Mouse (Mus musculus): ENCODE measurements around the gene Mrgbp. TPM values are rescaled to one million over a fixed set of nuclear protein-coding genes. Genes with fewer than 3 reads are reported as not detected.

Mrgbp gene
- polyA plus RNA-seq, 1 experiment from 2014 or later = 49.7 TPM

- Histone ChIP-seq H3K9ac (no peak overlapping the region), H3K36me3 (replicated peaks) (no peaks in the 10 kb centered on the region), H3K27me3 (peaks cover 28% of the 10 kb centered on the region; the same call in 1 of the 2 replicates), H3K9me3 (no peaks in the 10 kb centered on the region), H3K4me2 (no peak overlapping the region), H3K4me1 (no peaks in the 10 kb centered on the region), H3K4me3 (replicated peaks) (no peak overlapping the region), H3K27ac (no peak overlapping the region)
- ATAC-seq (ENCODE audit: low FRiP score) = no peak
- 69% methylated on average over 6 of the region's 6 CpGs for WGBS
Measured at GRCm38 (mm10) chr2:180563296-180563695, 17.8 kb upstream of the Mrgbp start.

GRCm38 (mm10) chr2:180563841-180564240 is 17.3 kb upstream of the Mrgbp start:
- no peak overlapping the region for H3K9ac ChIP-seq
- H3K4me1 ChIP-seq = peaks cover 3% of the 10 kb centered on the region; the same call in 1 of the 2 replicates
- no peak overlapping the region for H3K4me3 ChIP-seq (replicated peaks)
- no peaks in the 10 kb centered on the region for H3K36me3 ChIP-seq (replicated peaks)
- no peaks in the 10 kb centered on the region for H3K9me3 ChIP-seq
- no peak overlapping the region for H3K4me2 ChIP-seq
- peaks cover 28% of the 10 kb centered on the region; the same call in 1 of the 2 replicates for H3K27me3 ChIP-seq
- ATAC-seq (ENCODE audit: low FRiP score) = no peak
- WGBS = 44% methylated on average over 5 of the region's 5 CpGs
- no peak overlapping the region for H3K27ac ChIP-seq

- H3K9me3 ChIP-seq = no peaks in the 10 kb centered on the region
- peaks cover 37% of the 10 kb centered on the region for H3K27me3 ChIP-seq
- peaks cover 11% of the 10 kb centered on the region for H3K4me1 ChIP-seq
- no peak overlapping the region for H3K4me2 ChIP-seq
- H3K36me3 ChIP-seq (replicated peaks) = no peaks in the 10 kb centered on the region
- H3K4me3 ChIP-seq (replicated peaks) = no peak overlapping the region
- no peak overlapping the region for H3K9ac ChIP-seq
- H3K27ac ChIP-seq = no peak overlapping the region
- ATAC-seq (ENCODE audit: low FRiP score) = no peak
- whole genome bisulfite sequencing = 38% methylated on average over 13 of the region's 13 CpGs
Measured at GRCm38 (mm10) chr2:180566240-180566913, 14.7 kb upstream of the Mrgbp start.

GRCm38 (mm10) chr2:180569028-180569643 is 12.0 kb upstream of the Mrgbp start:
- H3K27me3 ChIP-seq = peaks cover 18% of the 10 kb centered on the region
- H3K4me3 ChIP-seq (replicated peaks) = no peak overlapping the region
- no peaks in the 10 kb centered on the region for H3K9me3 ChIP-seq
- no peaks in the 10 kb centered on the region for H3K36me3 ChIP-seq (replicated peaks)
- H3K4me1 ChIP-seq = peaks cover 11% of the 10 kb centered on the region
- no peak overlapping the region for H3K27ac ChIP-seq
- H3K9ac ChIP-seq = no peak overlapping the region
- peak; percentile 55; the same call in 1 of the 2 replicates for ATAC-seq (ENCODE audit: low FRiP score)
- 42% methylated on average over 3 of the region's 3 CpGs for WGBS
- H3K4me2 ChIP-seq = no peak overlapping the region

GRCm38 (mm10) chr2:180576482-180576881 is 4.6 kb upstream of the Mrgbp start:
- Histone ChIP-seq H3K4me1 (peaks cover 3% of the 10 kb centered on the region; the same call in 1 of the 2 replicates), H3K9me3 (no peaks in the 10 kb centered on the region), H3K4me2 (no peak overlapping the region), H3K27ac (no peak overlapping the region), H3K27me3 (0 out of 2 replicates have a peak, but pooled peaks cover 5% of the 10 kb centered on the region), H3K36me3 (replicated peaks) (no peaks in the 10 kb centered on the region), H3K4me3 (replicated peaks) (no peak overlapping the region), H3K9ac (no peak overlapping the region)
- WGBS = 44% methylated on average over 4 of the region's 4 CpGs
- no peak for ATAC-seq (ENCODE audit: low FRiP score)

GRCm38 (mm10) chr2:180578686-180579085 is 2.4 kb upstream of the Mrgbp start:
- H3K27me3 ChIP-seq = 0 out of 2 replicates have a peak, but pooled peaks cover 5% of the 10 kb centered on the region
- no peak overlapping the region for H3K9ac ChIP-seq
- ATAC-seq (ENCODE audit: low FRiP score) = 0 out of 2 replicates have a peak, but pooled peaks have one; percentile 33
- no peaks in the 10 kb centered on the region for H3K36me3 ChIP-seq (replicated peaks)
- peaks cover 14% of the 10 kb centered on the region for H3K4me1 ChIP-seq
- no peak overlapping the region for H3K27ac ChIP-seq
- WGBS = 7% methylated on average over 3 of the region's 3 CpGs
- no peak overlapping the region for H3K4me3 ChIP-seq (replicated peaks)
- no peaks in the 10 kb centered on the region for H3K9me3 ChIP-seq
- no peak overlapping the region for H3K4me2 ChIP-seq

- no peaks in the 10 kb centered on the region for H3K9me3 ChIP-seq
Measured at GRCm38 (mm10) chr2:180582481-180583153, 1.5 kb downstream of the Mrgbp start.

GRCm38 (mm10) chr2:180583154-180583507 is 2.0 kb downstream of the Mrgbp start:
- WGBS = 23% methylated on average over 7 of the region's 7 CpGs
- Histone ChIP-seq H3K27me3 (0 out of 2 replicates have a peak, but pooled peaks cover 2% of the 10 kb centered on the region), H3K4me3 (replicated peaks) (peak overlapping the region; percentile 91), H3K4me2 (peak overlapping the region; percentile 94), H3K36me3 (replicated peaks) (peaks cover 24% of the 10 kb centered on the region), H3K9me3 (no peaks in the 10 kb centered on the region), H3K27ac (peak overlapping the region; percentile 76), H3K9ac (peak overlapping the region; percentile 97), H3K4me1 (peaks cover 30% of the 10 kb centered on the region)
- peak; percentile 25 for ATAC-seq (ENCODE audit: low FRiP score)

More at GRCm38 (mm10) chr2:180582481-180583153, 1.5 kb downstream of the Mrgbp start:
- H3K27ac ChIP-seq = peak overlapping the region; percentile 76
- H3K36me3 ChIP-seq (replicated peaks) = peaks cover 24% of the 10 kb centered on the region
- H3K9ac ChIP-seq = peak overlapping the region; percentile 97
- peak overlapping the region; percentile 94 for H3K4me2 ChIP-seq
- ATAC-seq (ENCODE audit: low FRiP score) = peak; percentile 82
- peaks cover 33% of the 10 kb centered on the region for H3K4me1 ChIP-seq
- peak overlapping the region; percentile 91 for H3K4me3 ChIP-seq (replicated peaks)
- 0 out of 2 replicates have a peak, but pooled peaks cover 2% of the 10 kb centered on the region for H3K27me3 ChIP-seq
- WGBS = under 1% methylated on average over 57 of the region's 57 CpGs

GRCm38 (mm10) chr2:180588736-180589122 is 7.6 kb downstream of the Mrgbp start:
- Histone ChIP-seq H3K4me3 (replicated peaks) (peak overlapping the region; percentile 90), H3K9ac (peak overlapping the region; percentile 89), H3K4me2 (peak overlapping the region; percentile 84), H3K4me1 (peaks cover 37% of the 10 kb centered on the region), H3K36me3 (replicated peaks) (peaks cover 56% of the 10 kb centered on the region), H3K9me3 (no peaks in the 10 kb centered on the region), H3K27me3 (no peaks in the 10 kb centered on the region), H3K27ac (peak overlapping the region; percentile 89)
- WGBS = 50% methylated on average over 6 of the region's 6 CpGs
- peak; percentile 28 for ATAC-seq (ENCODE audit: low FRiP score)

- under 1% methylated on average over 62 of the region's 67 CpGs for WGBS
- no peaks in the 10 kb centered on the region for H3K9me3 ChIP-seq
- H3K4me3 ChIP-seq (replicated peaks) = peak within 1 kb of the TSS; percentile 90
- no peaks in the 10 kb centered on the region for H3K27me3 ChIP-seq
- ATAC-seq (ENCODE audit: low FRiP score) = peak; percentile 93
- H3K9ac ChIP-seq = peak within 1 kb of the TSS; percentile 89
- peak within 1 kb of the TSS; percentile 84 for H3K4me2 ChIP-seq
- H3K27ac ChIP-seq = peak within 1 kb of the TSS; percentile 89
- H3K36me3 ChIP-seq (replicated peaks) = peaks cover 61% of the 10 kb centered on the region
- H3K4me1 ChIP-seq = peaks cover 32% of the 10 kb centered on the region
Measured at GRCm38 (mm10) chr2:180589123-180589831, 8.2 kb downstream of the Mrgbp start, which contains the start of gene Ogfr. Gene Ogfr (plus strand): TSS chr2:180589245.

- H3K27ac ChIP-seq = no peak within 1 kb of the TSS; the same call in 1 of the 2 replicates
- no peaks in the 10 kb centered on the region for H3K9me3 ChIP-seq
- H3K9ac ChIP-seq = peak within 1 kb of the TSS; percentile 51
- ATAC-seq (ENCODE audit: low FRiP score) = no peak
- H3K4me2 ChIP-seq = peak within 1 kb of the TSS; percentile 64
- H3K4me1 ChIP-seq = peaks cover 23% of the 10 kb centered on the region
- H3K27me3 ChIP-seq = peaks cover 51% of the 10 kb centered on the region
- 46% methylated on average over 4 of the region's 4 CpGs for WGBS
- peaks cover 33% of the 10 kb centered on the region for H3K36me3 ChIP-seq (replicated peaks)
- peak within 1 kb of the TSS; percentile 36 for H3K4me3 ChIP-seq (replicated peaks)
Measured at GRCm38 (mm10) chr2:180597490-180597889, 16.4 kb downstream of the Mrgbp start, which contains the start of gene Col9a3. Gene Col9a3 (plus strand): TSS chr2:180597790.
